Mouse (Mus musculus): ENCODE data around the gene Serpine1. TPM values are rescaled to one million over a fixed set of nuclear protein-coding genes. Genes with fewer than 3 reads are reported as not detected.

Gene Serpine1
- polyA plus RNA-seq, 1 experiment from 2014 or later: 0.74 TPM

DNA sequence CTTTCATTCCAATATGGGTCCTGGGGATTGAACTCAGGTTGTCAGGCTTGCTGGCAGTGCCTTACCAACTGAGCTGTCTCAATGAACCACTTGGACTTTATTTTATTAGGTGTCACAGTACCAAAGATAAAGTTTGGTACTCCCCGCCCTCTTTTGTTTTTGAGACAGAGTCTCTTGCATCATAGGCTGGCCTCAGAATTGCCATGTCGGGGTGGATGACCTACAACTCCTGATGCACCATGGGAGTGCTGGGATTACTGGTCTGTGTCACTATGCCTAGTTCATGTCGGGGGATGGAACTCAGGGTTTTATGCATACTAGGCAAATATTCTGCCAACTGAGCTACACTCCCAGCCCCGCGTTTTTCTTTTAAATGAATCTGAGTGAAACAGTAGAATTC, 17.2 kb downstream of the Serpine1 start:
- no peak for ATAC-seq (ENCODE audit: extremely low read depth, insufficient number of reproducible peaks, low FRiP score, low TSS enrichment)
- no peaks in the 10 kb centered on the region for H3K36me3 ChIP-seq
- H3K27me3 ChIP-seq (replicated peaks): no peaks in the 10 kb centered on the region
- WGBS: 78% methylated on average over 5 of the region's 5 CpGs
- no peak overlapping the region for H3K9ac ChIP-seq
- no peaks in the 10 kb centered on the region for H3K4me1 ChIP-seq
- H3K4me2 ChIP-seq: no peak overlapping the region
- H3K9me3 ChIP-seq: no peaks in the 10 kb centered on the region
- no peak overlapping the region for H3K4me3 ChIP-seq
- H3K27ac ChIP-seq (replicated peaks): no peak overlapping the region

DNA sequence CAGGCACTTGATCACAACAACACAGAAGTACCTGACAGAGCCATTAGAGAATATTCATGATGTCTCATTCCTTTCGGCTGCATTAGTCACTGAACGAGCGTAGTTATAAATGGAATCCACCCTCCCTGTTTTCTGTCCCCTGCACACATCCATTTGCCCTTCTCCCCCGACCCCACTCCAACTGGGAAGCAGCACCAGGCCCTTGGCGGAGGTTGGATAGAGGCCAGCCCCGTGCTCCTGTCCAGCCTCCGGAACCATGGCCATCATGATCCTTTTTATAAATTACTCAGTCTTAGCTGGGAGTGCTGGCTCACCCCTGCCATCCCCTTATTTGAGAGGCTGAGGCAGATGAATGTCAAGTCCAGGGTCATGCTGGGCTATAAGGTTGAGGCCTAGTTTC, 17.8 kb downstream of the Serpine1 start:
- 69% methylated on average over 7 of the region's 7 CpGs for WGBS
- Histone ChIP-seq H3K9me3 (no peaks in the 10 kb centered on the region), H3K27me3 (replicated peaks) (no peaks in the 10 kb centered on the region), H3K36me3 (no peaks in the 10 kb centered on the region), H3K4me2 (no peak overlapping the region), H3K4me1 (no peaks in the 10 kb centered on the region), H3K27ac (replicated peaks) (no peak overlapping the region), H3K9ac (no peak overlapping the region), H3K4me3 (no peak overlapping the region)
- ATAC-seq (ENCODE audit: extremely low read depth, insufficient number of reproducible peaks, low FRiP score, low TSS enrichment): no peak

DNA sequence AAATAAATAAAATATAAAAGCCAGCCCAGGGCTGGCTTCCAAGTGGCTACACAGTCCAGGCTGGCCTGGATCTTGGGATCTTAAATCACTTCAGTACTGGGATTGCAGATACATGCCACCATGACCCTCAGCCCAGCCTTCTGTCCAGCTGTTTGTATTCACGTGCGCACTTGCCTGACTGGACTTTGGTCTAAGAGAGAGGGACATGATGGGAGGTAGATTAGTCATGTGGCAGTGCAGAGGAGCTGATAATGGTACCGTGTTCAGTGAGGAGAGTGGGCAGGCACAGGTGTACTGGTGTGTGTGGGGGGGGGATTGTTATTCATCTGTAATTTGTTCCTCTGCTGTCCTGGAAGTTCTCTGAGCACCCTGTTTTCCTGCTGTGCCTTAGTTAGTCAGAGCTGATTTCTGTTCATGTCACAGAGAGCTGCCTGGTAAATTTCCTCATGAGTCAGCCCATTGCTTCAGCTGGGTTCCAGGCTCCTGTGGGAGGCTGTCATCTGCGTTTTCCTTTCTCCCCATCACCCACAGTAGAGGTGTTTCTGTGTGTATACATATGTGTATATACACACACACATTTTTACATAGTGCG, 20.1 kb downstream of the Serpine1 start:
- Histone ChIP-seq H3K27me3 (replicated peaks) (0 out of 2 replicates have a peak, but pooled peaks cover 5% of the 10 kb centered on the region), H3K9ac (no peak overlapping the region), H3K36me3 (no peaks in the 10 kb centered on the region), H3K4me1 (no peaks in the 10 kb centered on the region), H3K27ac (replicated peaks) (no peak overlapping the region), H3K9me3 (no peaks in the 10 kb centered on the region), H3K4me2 (no peak overlapping the region), H3K4me3 (no peak overlapping the region)
- ATAC-seq (ENCODE audit: extremely low read depth, insufficient number of reproducible peaks, low FRiP score, low TSS enrichment): no peak
- WGBS: 83% methylated on average over 5 of the region's 5 CpGs

DNA sequence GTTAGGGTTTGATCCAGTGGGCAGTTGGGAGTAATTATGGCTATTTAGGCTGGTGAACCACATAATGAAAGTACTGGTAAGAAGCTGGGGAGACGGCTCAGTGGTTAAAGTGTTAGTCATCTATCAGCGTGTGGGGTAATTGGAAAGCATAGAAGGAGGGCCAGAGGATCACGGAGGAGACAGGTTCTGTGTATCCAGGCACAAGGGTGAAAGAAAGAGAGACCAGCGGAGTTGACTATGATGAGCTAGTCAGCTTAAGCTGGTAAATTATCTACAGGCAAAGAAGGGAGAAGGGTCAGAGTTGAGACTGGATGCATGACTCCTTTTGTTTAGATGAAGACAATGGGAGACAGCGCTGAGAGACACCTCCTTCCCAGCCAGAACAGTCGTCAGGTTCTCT, 20.9 kb downstream of the Serpine1 start:
- no peak overlapping the region for H3K9ac ChIP-seq
- no peak overlapping the region for H3K27ac ChIP-seq (replicated peaks)
- no peak overlapping the region for H3K4me3 ChIP-seq
- H3K4me1 ChIP-seq: peaks cover 4% of the 10 kb centered on the region
- no peak for ATAC-seq (ENCODE audit: extremely low read depth, insufficient number of reproducible peaks, low FRiP score, low TSS enrichment)
- no peaks in the 10 kb centered on the region for H3K36me3 ChIP-seq
- 0 out of 2 replicates have a peak, but pooled peaks cover 5% of the 10 kb centered on the region for H3K27me3 ChIP-seq (replicated peaks)
- WGBS: 62% methylated on average over 6 of the region's 6 CpGs
- H3K4me2 ChIP-seq: no peak overlapping the region
- no peaks in the 10 kb centered on the region for H3K9me3 ChIP-seq

DNA sequence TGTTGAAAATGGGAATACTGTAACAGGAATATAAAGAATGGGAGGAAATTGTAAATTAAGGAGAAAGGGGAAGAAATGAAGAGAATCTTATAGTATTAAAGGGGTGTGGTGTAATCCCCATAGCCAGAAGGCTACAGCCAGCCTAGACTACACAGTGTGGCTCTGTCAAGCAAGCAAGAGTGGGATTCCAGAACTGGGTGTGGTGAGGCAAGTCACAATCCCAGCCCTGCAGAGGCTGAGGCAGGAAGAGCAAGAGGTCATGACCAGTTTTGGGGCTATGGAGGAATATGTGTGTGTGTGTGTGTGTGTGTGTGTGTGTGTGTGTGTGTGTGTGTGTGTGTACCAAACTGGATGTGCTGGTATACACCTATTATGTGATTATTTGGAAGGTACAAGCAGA, 25.1 kb downstream of the Serpine1 start:
- H3K9ac ChIP-seq: no peak overlapping the region
- H3K9me3 ChIP-seq: no peaks in the 10 kb centered on the region
- H3K4me1 ChIP-seq: peaks cover 14% of the 10 kb centered on the region
- H3K27me3 ChIP-seq (replicated peaks): 0 out of 2 replicates have a peak, but pooled peaks cover 5% of the 10 kb centered on the region
- H3K4me2 ChIP-seq: no peak overlapping the region
- ATAC-seq (ENCODE audit: extremely low read depth, insufficient number of reproducible peaks, low FRiP score, low TSS enrichment): no peak
- H3K4me3 ChIP-seq: no peak overlapping the region
- H3K27ac ChIP-seq (replicated peaks): no peak overlapping the region
- H3K36me3 ChIP-seq: peaks cover 13% of the 10 kb centered on the region

DNA sequence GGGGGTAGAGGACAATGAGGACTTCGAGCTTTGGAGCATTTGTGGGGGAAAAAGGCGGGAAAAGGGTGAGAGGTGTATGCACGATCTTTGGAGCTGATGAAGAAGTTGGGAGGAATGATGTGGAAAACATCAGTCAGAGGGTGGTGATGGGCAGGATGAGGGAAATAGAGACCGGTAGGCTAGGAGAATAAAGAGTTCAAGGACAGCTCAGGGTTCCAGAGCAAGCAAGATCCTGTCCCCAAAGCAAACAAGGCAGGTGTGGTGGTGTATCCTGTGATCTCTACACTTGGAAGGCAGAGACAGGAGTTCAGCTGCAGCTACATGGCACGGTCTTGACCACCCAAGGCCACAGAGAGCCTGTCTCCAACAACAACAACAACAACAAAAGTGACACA, 25.7 kb downstream of the Serpine1 start:
- Histone ChIP-seq H3K27me3 (replicated peaks) (0 out of 2 replicates have a peak, but pooled peaks cover 5% of the 10 kb centered on the region), H3K9me3 (no peaks in the 10 kb centered on the region), H3K27ac (replicated peaks) (no peak overlapping the region), H3K4me2 (peak overlapping the region; percentile 88), H3K4me3 (peak overlapping the region; percentile 66), H3K4me1 (peaks cover 14% of the 10 kb centered on the region), H3K36me3 (peaks cover 20% of the 10 kb centered on the region), H3K9ac (peak overlapping the region; percentile 8; the same call in 1 of the 2 replicates)
- WGBS: 35% methylated on average over 5 of the region's 5 CpGs
- ATAC-seq (ENCODE audit: extremely low read depth, insufficient number of reproducible peaks, low FRiP score, low TSS enrichment): no peak

GRCm38 (mm10) chr5:137045402-137046323, 26.4 kb downstream of the Serpine1 start, which contains the start of gene Ap1s1:
Ap1s1 (minus strand) TSS chr5:137046135.
- H3K4me1 ChIP-seq: peaks cover 14% of the 10 kb centered on the region
- H3K36me3 ChIP-seq: peaks cover 25% of the 10 kb centered on the region
- peak within 1 kb of the TSS; percentile 66 for H3K4me3 ChIP-seq
- peak within 1 kb of the TSS; percentile 88 for H3K9ac ChIP-seq
- H3K27ac ChIP-seq (replicated peaks): peak within 1 kb of the TSS; percentile 64
- 0 out of 2 replicates have a peak, but pooled peaks cover 5% of the 10 kb centered on the region for H3K27me3 ChIP-seq (replicated peaks)
- peak; percentile 79; the same call in 1 of the 2 replicates for ATAC-seq (ENCODE audit: extremely low read depth, insufficient number of reproducible peaks, low FRiP score, low TSS enrichment)
- H3K9me3 ChIP-seq: no peaks in the 10 kb centered on the region
- WGBS: under 1% methylated on average over 48 of the region's 48 CpGs
- peak within 1 kb of the TSS; percentile 88 for H3K4me2 ChIP-seq

DNA sequence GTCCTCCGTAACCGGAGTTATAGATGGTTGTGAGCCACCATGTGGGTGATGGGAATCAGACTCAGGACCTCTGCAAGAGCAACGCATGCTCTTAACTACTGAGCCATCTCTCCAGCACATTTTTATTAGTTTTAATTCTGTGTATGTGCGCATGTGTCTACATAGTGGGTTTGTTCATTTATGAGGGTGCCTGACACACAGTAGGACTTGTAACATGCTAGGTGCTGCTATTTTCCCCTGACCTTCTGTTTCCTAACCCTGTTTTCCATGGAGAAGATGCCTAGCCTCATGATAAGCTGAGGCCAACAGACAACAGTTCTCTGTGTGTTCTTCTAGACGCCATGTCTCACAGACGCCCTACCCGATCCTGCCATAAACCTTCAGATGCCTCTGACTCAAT, 28.1 kb downstream of the Serpine1 start:
- no peaks in the 10 kb centered on the region for H3K9me3 ChIP-seq
- H3K27ac ChIP-seq (replicated peaks): no peak overlapping the region
- no peak overlapping the region for H3K4me2 ChIP-seq
- H3K4me3 ChIP-seq: no peak overlapping the region
- 0 out of 2 replicates have a peak, but pooled peaks cover 5% of the 10 kb centered on the region for H3K27me3 ChIP-seq (replicated peaks)
- H3K4me1 ChIP-seq: peaks cover 14% of the 10 kb centered on the region
- 87% methylated on average over 7 of the region's 7 CpGs for WGBS
- no peak for ATAC-seq (ENCODE audit: extremely low read depth, insufficient number of reproducible peaks, low FRiP score, low TSS enrichment)
- no peak overlapping the region for H3K9ac ChIP-seq
- peaks cover 42% of the 10 kb centered on the region for H3K36me3 ChIP-seq

DNA sequence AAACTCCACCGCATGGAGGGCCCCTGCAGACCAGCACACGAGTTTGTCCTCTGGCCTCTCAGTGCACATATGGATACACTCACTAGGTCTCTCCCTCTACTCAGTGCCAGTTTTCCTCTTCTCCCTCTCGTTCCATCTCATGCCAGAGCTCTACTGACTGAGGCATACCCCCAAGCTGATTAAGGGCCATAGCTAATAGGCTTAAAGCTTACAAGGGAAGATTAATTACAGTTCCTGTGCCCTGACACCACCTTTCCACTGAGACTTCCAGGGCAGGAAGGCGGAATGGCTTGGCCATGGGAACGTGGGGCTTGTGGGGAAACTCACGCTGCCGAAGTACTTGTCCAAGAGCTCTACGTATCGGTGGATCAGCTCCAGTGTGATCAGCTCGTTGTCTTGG, 30.6 kb downstream of the Serpine1 start:
- no peak for ATAC-seq (ENCODE audit: extremely low read depth, insufficient number of reproducible peaks, low FRiP score, low TSS enrichment)
- Histone ChIP-seq H3K36me3 (peaks cover 67% of the 10 kb centered on the region), H3K4me1 (peaks cover 13% of the 10 kb centered on the region), H3K27me3 (replicated peaks) (no peaks in the 10 kb centered on the region), H3K9me3 (no peaks in the 10 kb centered on the region), H3K4me3 (no peak overlapping the region), H3K4me2 (no peak overlapping the region), H3K27ac (replicated peaks) (no peak overlapping the region), H3K9ac (no peak overlapping the region)
- WGBS: 79% methylated on average over 10 of the region's 10 CpGs

DNA sequence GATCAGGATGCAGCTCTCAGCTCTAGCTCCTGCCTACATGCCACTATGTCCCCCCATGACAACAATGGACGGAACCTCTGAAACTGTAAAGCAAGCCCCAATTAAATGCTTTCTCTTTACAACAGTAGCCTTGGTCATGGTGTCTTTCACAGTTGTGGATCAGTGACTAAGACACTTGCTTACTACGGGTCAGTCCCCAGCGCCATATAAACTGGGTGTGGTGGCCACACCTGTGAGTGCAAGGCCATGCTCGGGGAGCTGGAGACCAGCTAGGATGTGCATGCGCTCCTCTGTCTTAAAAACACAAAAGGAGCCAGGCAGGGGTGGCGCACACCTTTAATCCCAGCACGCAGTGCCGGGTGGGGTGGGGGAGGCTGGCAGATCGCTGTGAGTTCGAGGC, 32.6 kb downstream of the Serpine1 start:
- Histone ChIP-seq H3K27me3 (replicated peaks) (no peaks in the 10 kb centered on the region), H3K36me3 (peaks cover 84% of the 10 kb centered on the region), H3K9me3 (no peaks in the 10 kb centered on the region), H3K27ac (replicated peaks) (no peak overlapping the region), H3K4me2 (no peak overlapping the region), H3K4me3 (no peak overlapping the region), H3K9ac (no peak overlapping the region), H3K4me1 (peaks cover under 1% of the 10 kb centered on the region; the same call in 1 of the 2 replicates)
- 95% methylated on average over 10 of the region's 10 CpGs for whole genome bisulfite sequencing
- ATAC-seq (ENCODE audit: extremely low read depth, insufficient number of reproducible peaks, low FRiP score, low TSS enrichment): no peak

- H3K27me3 ChIP-seq (replicated peaks): peaks cover 18% of the 10 kb centered on the region
- H3K9me3 ChIP-seq: no peaks in the 10 kb centered on the region
- no peak overlapping the region for H3K27ac ChIP-seq (replicated peaks)
- no peak overlapping the region for H3K4me3 ChIP-seq
- no peak for ATAC-seq (ENCODE audit: extremely low read depth, insufficient number of reproducible peaks, low FRiP score, low TSS enrichment)
- peaks cover 63% of the 10 kb centered on the region for H3K36me3 ChIP-seq
- WGBS: 71% methylated on average over 13 of the region's 13 CpGs
- H3K4me2 ChIP-seq: no peak overlapping the region
- H3K9ac ChIP-seq: no peak overlapping the region
- peaks cover 20% of the 10 kb centered on the region for H3K4me1 ChIP-seq
Measured at GRCm38 (mm10) chr5:137036211-137036610, 35.9 kb downstream of the Serpine1 start.

All from heart, embryonic 13.5 days (tissue).